Mouse (Mus musculus) neural tube, embryonic 11.5 days (tissue): ENCODE results near the gene Atxn7l2. TPM values are rescaled to one million over a fixed set of nuclear protein-coding genes. Genes with fewer than 3 reads are reported as not detected.

Experiments
- ATAC-seq: fragments of 200-750 bp; cut with Nextera tagmentation; 2 replicates; pipeline ENCODE4 v1.8.0; 2017; ENCODE audit warnings: moderate number of reproducible peaks, mild to moderate bottlenecking, moderate TSS enrichment, moderate library complexity; ENCODE audit not compliant: insufficient read depth, low FRiP score, low TSS enrichment
- DNase-seq: peaks from one replicate; pipeline ENCODE4 v3.0.0-alpha.2; 2015; ENCODE audit warnings: low spot score
- H3K27ac ChIP-seq: fragments of 300-500 bp; sonication (generic); 2 replicates; pipeline ENCODE4 v1.5.1; 2014; ENCODE audit warnings: low read depth, mild to moderate bottlenecking, low read length
- H3K27me3 ChIP-seq: fragments of 300-500 bp; sonication (generic); 2 replicates; pipeline ENCODE4 v1.6.1; 2014; ENCODE audit warnings: mild to moderate bottlenecking, low read length, mixed read lengths; ENCODE audit not compliant: control insufficient read depth, insufficient read depth
- H3K36me3 ChIP-seq: fragments of 300-500 bp; sonication (generic); 2 replicates; pipeline ENCODE4 v1.6.1; 2014; ENCODE audit warnings: mild to moderate bottlenecking, low read length, moderate library complexity, mixed read lengths; ENCODE audit not compliant: control insufficient read depth, insufficient read depth
- H3K4me1 ChIP-seq: fragments of 300-500 bp; sonication (generic); 2 replicates; pipeline ENCODE4 v1.6.1; 2014; ENCODE audit warnings: low read length, mixed read lengths; ENCODE audit not compliant: control insufficient read depth, insufficient read depth
- H3K4me2 ChIP-seq: fragments of 300-500 bp; sonication (generic); 2 replicates; pipeline ENCODE4 v1.6.1; 2014; ENCODE audit warnings: low read depth, mild to moderate bottlenecking, moderate library complexity
- H3K4me3 ChIP-seq: fragments of 300-500 bp; sonication (generic); 2 replicates; pipeline ENCODE4 v1.5.1; 2014; ENCODE audit warnings: low read depth, low read length
- H3K9ac ChIP-seq: fragments of 300-500 bp; sonication (generic); 2 replicates; pipeline ENCODE4 v1.6.1; 2014; ENCODE audit warnings: mild to moderate bottlenecking, low read length
- H3K9me3 ChIP-seq: fragments of 300-500 bp; sonication (generic); 2 replicates; pipeline ENCODE4 v1.6.1; 2016; ENCODE audit warnings: low read length; ENCODE audit not compliant: control insufficient read depth
- WGBS: fragments of 180-500 bp; shearing (Covaris S2); extraction: QIAGEN DNeasy Blood & Tissue Kit; methylation state at CpG from one replicate; pipeline ENCODE4 v1.1.7; 2014; 5-methylcytosine and 5-hydroxymethylcytosine counted together
- polyA plus RNA-seq: library from polyadenylated mRNA; unstranded; fragments of >200 nt; fragmentation: Nextera tagmentation; extraction: Ambion mirVana; gene quantifications from 2 replicates; pipeline ENCODE4 v1.2.1, GENCODE M21; 2014

Atxn7l2 gene
- polyA plus RNA-seq, 1 experiment from 2014 or later = 21.1 TPM

DNA sequence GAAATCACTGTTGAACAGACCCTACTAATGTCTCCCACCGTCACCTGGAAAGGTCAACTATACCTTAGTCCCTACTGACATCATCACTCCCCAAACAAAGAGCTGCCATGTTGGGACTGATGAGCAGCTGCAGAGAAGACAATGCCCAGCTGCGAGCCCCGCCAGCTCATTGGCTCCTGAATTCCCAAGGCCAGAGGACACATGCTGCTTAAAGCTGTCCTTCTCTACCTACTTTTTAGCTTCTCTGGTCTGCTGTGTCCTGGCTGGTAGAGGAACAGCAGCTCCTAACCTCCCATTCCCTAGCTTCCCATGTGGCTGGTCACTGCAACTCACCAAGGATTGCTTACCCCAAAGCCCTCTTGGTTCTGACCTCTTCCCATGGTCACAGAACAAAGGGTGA is 58.4 kb downstream of the Atxn7l2 start:
- Histone ChIP-seq H3K4me3 (no peak overlapping the region), H3K9me3 (no peaks in the 10 kb centered on the region), H3K36me3 (no peaks in the 10 kb centered on the region), H3K27me3 (no peaks in the 10 kb centered on the region), H3K4me1 (no peaks in the 10 kb centered on the region), H3K9ac (no peak overlapping the region), H3K4me2 (no peak overlapping the region), H3K27ac (no peak overlapping the region)
- ATAC-seq = no peak
- 87% methylated on average over 3 of the region's 3 CpGs for WGBS
- DNase-seq = no peak

Other genes with a start within 250 kb of the Atxn7l2 start
- not detected in 2 replicates for gene Gstm3, start 241.7 kb downstream of the Atxn7l2 start, polyA plus RNA-seq
- 18.5 and 20.8 TPM in 2 replicates for gene Gstm2, start 224.5 kb downstream of the Atxn7l2 start, polyA plus RNA-seq
- 28.0 and 31.5 TPM in 2 replicates for gene Gstm1, start 193.0 kb downstream of the Atxn7l2 start, polyA plus RNA-seq
- gene Gstm4, start 166.0 kb downstream of the Atxn7l2 start, polyA plus RNA-seq = 12.4 and 12.9 TPM in 2 replicates
- 40.1 and 42.9 TPM in 2 replicates for gene Ampd2, start 124.3 kb downstream of the Atxn7l2 start, polyA plus RNA-seq
- gene Gnat2, start 118.1 kb downstream of the Atxn7l2 start, polyA plus RNA-seq = 0.73 and 0.99 TPM in 2 replicates
- gene Gnai3, start 64.8 kb downstream of the Atxn7l2 start, polyA plus RNA-seq = 210 and 217 TPM in 2 replicates
- 0.45 and 1.1 TPM in 2 replicates for gene Gpr61, start 56.1 kb downstream of the Atxn7l2 start, polyA plus RNA-seq
- gene Amigo1, start 24.6 kb downstream of the Atxn7l2 start, polyA plus RNA-seq = 6.5 and 7.2 TPM in 2 replicates
- 2.1 and 2.9 TPM in 2 replicates for gene Cyb561d1, start 9.7 kb downstream of the Atxn7l2 start, polyA plus RNA-seq
- 0.46 and 0.76 TPM in 2 replicates for gene Sypl2, start 15.7 kb upstream of the Atxn7l2 start, polyA plus RNA-seq
- 294 and 297 TPM in 2 replicates for gene Psma5, start 46.0 kb upstream of the Atxn7l2 start, polyA plus RNA-seq
- 30.2 and 32.7 TPM in 2 replicates for gene Sort1, start 73.1 kb upstream of the Atxn7l2 start, polyA plus RNA-seq
- gene Mybphl, start 154.0 kb upstream of the Atxn7l2 start, polyA plus RNA-seq = 0.19 and 0.31 TPM in 2 replicates
- gene Psrc1, start 172.9 kb upstream of the Atxn7l2 start, polyA plus RNA-seq = 52.0 and 54.0 TPM in 2 replicates
- 65.2 and 65.5 TPM in 2 replicates for gene Celsr2, start 204.6 kb upstream of the Atxn7l2 start, polyA plus RNA-seq
- gene Sars, start 234.3 kb upstream of the Atxn7l2 start, polyA plus RNA-seq = 214 and 216 TPM in 2 replicates